Mouse (Mus musculus): ENCODE measurements around the gene Ube2g1. TPM values are rescaled to one million over a fixed set of nuclear protein-coding genes. Genes with fewer than 3 reads are reported as not detected.

The Ube2g1 gene
- polyA plus RNA-seq, 1 experiment = 13.3 TPM

DNA sequence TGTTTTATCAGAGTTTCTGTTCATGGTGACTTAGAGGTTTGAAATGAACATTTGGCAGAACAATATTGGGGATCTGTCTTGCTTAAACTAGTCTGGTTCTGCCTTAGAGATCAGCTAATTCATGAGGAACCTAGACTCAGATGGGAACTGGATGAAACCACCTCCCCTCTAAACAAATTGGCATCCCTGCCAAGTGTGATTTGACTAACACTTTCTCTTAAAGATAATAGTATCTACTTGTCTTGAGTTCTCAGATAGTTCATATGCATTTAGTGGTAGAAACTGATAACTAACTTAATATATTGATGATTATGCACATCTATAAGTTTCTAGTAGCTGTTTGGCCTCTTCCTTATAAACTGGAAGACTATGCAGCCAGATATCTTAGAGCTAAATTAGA is 79.6 kb downstream of the Ube2g1 start:
- no peak for DNase-seq
- Histone ChIP-seq H3K27me3 (ENCODE audit: control insufficient read depth, insufficient read depth, low read length) (no peaks in the 10 kb centered on the region), H3K4me3 (ENCODE audit: control insufficient read depth, insufficient read depth, low read length) (no peak overlapping the region), H3K4me1 (replicated peaks; ENCODE audit: control insufficient read depth, insufficient read depth, low read length) (peaks cover 4% of the 10 kb centered on the region; the same call in 1 of the 2 replicates), H3K36me3 (ENCODE audit: control insufficient read depth, insufficient read depth, low read length) (no peaks in the 10 kb centered on the region), H3K27ac (ENCODE audit: control insufficient read depth, insufficient read depth, low read length) (no peak overlapping the region)
- no peak for TF ChIP-seq CTCF (IDR thresholded peaks at IDR 0.05; ENCODE audit: borderline replicate concordance, control insufficient read depth, extremely low read depth, insufficient read depth, low read length, poor library complexity)
- no peak for TF ChIP-seq POLR2A (IDR thresholded peaks at IDR 0.05; ENCODE audit: control insufficient read depth, extremely low read depth, insufficient read depth, low read length, poor library complexity)

GRCm38 (mm10) chr11:72688242-72688641 is 81.2 kb downstream of the Ube2g1 start:
- no peak for DNase-seq
- WGBS = 86% methylated on average over 5 of the region's 5 CpGs
- TF ChIP-seq CTCF (IDR thresholded peaks at IDR 0.05; ENCODE audit: borderline replicate concordance, control insufficient read depth, extremely low read depth, insufficient read depth, low read length, poor library complexity) (no peak), POLR2A (IDR thresholded peaks at IDR 0.05; ENCODE audit: control insufficient read depth, extremely low read depth, insufficient read depth, low read length, poor library complexity) (no peak)
- Histone ChIP-seq H3K27me3 (ENCODE audit: control insufficient read depth, insufficient read depth, low read length) (no peaks in the 10 kb centered on the region), H3K4me3 (ENCODE audit: control insufficient read depth, insufficient read depth, low read length) (no peak overlapping the region), H3K27ac (ENCODE audit: control insufficient read depth, insufficient read depth, low read length) (no peak overlapping the region), H3K4me1 (replicated peaks; ENCODE audit: control insufficient read depth, insufficient read depth, low read length) (peaks cover 4% of the 10 kb centered on the region; the same call in 1 of the 2 replicates), H3K36me3 (ENCODE audit: control insufficient read depth, insufficient read depth, low read length) (no peaks in the 10 kb centered on the region)

DNA sequence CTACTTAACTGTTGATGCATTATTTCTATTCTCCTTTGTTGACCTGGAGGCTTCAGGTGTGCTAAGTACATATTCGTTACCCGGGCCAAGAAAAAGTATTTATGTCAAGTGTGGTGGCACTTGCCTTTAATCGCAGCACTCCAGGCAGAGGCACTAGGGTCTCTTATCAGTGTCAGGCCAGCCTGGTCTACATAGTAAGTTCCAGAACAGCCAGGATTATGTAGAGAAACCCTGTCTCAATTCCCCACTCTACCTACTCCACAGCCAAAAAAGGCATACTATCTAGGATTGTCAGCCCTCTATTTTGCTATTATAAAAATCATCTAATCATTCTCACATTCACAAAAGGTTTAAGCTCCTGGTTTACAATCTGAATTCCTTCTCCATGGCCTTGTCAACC is 82.0 kb downstream of the Ube2g1 start:
- Histone ChIP-seq H3K4me1 (replicated peaks; ENCODE audit: control insufficient read depth, insufficient read depth, low read length) (peaks cover 4% of the 10 kb centered on the region; the same call in 1 of the 2 replicates), H3K4me3 (ENCODE audit: control insufficient read depth, insufficient read depth, low read length) (no peak overlapping the region), H3K36me3 (ENCODE audit: control insufficient read depth, insufficient read depth, low read length) (no peaks in the 10 kb centered on the region), H3K27me3 (ENCODE audit: control insufficient read depth, insufficient read depth, low read length) (no peaks in the 10 kb centered on the region), H3K27ac (ENCODE audit: control insufficient read depth, insufficient read depth, low read length) (no peak overlapping the region)
- 78% methylated on average over 3 of the region's 3 CpGs for WGBS
- no peak for TF ChIP-seq POLR2A (IDR thresholded peaks at IDR 0.05; ENCODE audit: control insufficient read depth, extremely low read depth, insufficient read depth, low read length, poor library complexity)
- no peak for TF ChIP-seq CTCF (IDR thresholded peaks at IDR 0.05; ENCODE audit: borderline replicate concordance, control insufficient read depth, extremely low read depth, insufficient read depth, low read length, poor library complexity)
- DNase-seq = no peak

- Histone ChIP-seq H3K4me3 (ENCODE audit: control insufficient read depth, insufficient read depth, low read length) (peak within 1 kb of the TSS; percentile 95), H3K36me3 (ENCODE audit: control insufficient read depth, insufficient read depth, low read length) (no peaks in the 10 kb centered on the region), H3K27me3 (ENCODE audit: control insufficient read depth, insufficient read depth, low read length) (no peaks in the 10 kb centered on the region), H3K27ac (ENCODE audit: control insufficient read depth, insufficient read depth, low read length) (peak within 1 kb of the TSS; percentile 2; the same call in 1 of the 2 replicates), H3K4me1 (replicated peaks; ENCODE audit: control insufficient read depth, insufficient read depth, low read length) (peaks cover 4% of the 10 kb centered on the region; the same call in 1 of the 2 replicates)
- WGBS = under 1% methylated on average over 56 of the region's 56 CpGs
- DNase-seq = peak; percentile 98
- TF ChIP-seq CTCF (IDR thresholded peaks at IDR 0.05; ENCODE audit: borderline replicate concordance, control insufficient read depth, extremely low read depth, insufficient read depth, low read length, poor library complexity) (0 out of 2 replicates have a peak, but pooled peaks have one; percentile 6), POLR2A (IDR thresholded peaks at IDR 0.05; ENCODE audit: control insufficient read depth, extremely low read depth, insufficient read depth, low read length, poor library complexity) (peak; percentile 75)
Observed at GRCm38 (mm10) chr11:72689551-72690510, 82.7 kb downstream of the Ube2g1 start, which contains the start of gene Ankfy1. Gene Ankfy1 (plus strand): TSS chr11:72690006.

DNA sequence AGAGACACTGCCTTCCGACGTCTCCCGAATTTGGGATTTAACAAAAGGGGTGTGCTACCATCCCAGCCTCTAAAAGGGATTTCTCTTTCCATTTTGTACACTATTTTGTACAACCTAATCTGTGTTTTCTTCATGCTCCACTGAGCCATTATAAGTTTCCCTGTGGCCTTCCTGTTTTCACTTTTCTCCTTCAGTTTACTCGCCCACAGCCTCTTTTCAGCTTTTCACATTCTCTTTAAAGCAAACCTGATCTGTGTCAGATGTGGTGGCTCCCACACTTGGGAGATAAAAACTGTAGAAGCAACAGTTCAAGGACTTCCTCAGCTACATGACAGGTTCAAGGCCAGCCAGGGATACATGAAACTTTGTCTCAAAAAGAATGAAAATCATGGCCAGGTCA is 85.3 kb downstream of the Ube2g1 start:
- no peaks in the 10 kb centered on the region for H3K27me3 ChIP-seq (ENCODE audit: control insufficient read depth, insufficient read depth, low read length)
- 83% methylated on average over 4 of the region's 4 CpGs for WGBS
- no peaks in the 10 kb centered on the region; the same call in 1 of the 2 replicates for H3K36me3 ChIP-seq (ENCODE audit: control insufficient read depth, insufficient read depth, low read length)
- no peak overlapping the region for H3K27ac ChIP-seq (ENCODE audit: control insufficient read depth, insufficient read depth, low read length)
- H3K4me1 ChIP-seq (replicated peaks; ENCODE audit: control insufficient read depth, insufficient read depth, low read length) = peaks cover 4% of the 10 kb centered on the region; the same call in 1 of the 2 replicates
- H3K4me3 ChIP-seq (ENCODE audit: control insufficient read depth, insufficient read depth, low read length) = no peak overlapping the region
- no peak for TF ChIP-seq CTCF (IDR thresholded peaks at IDR 0.05; ENCODE audit: borderline replicate concordance, control insufficient read depth, extremely low read depth, insufficient read depth, low read length, poor library complexity)
- no peak for DNase-seq

- Histone ChIP-seq H3K27ac (ENCODE audit: control insufficient read depth, insufficient read depth, low read length) (no peak overlapping the region), H3K4me3 (ENCODE audit: control insufficient read depth, insufficient read depth, low read length) (no peak overlapping the region), H3K36me3 (ENCODE audit: control insufficient read depth, insufficient read depth, low read length) (no peaks in the 10 kb centered on the region; the same call in 1 of the 2 replicates), H3K27me3 (ENCODE audit: control insufficient read depth, insufficient read depth, low read length) (no peaks in the 10 kb centered on the region), H3K4me1 (replicated peaks; ENCODE audit: control insufficient read depth, insufficient read depth, low read length) (peaks cover 4% of the 10 kb centered on the region; the same call in 1 of the 2 replicates)
- no peak for DNase-seq
- TF ChIP-seq CTCF (IDR thresholded peaks at IDR 0.05; ENCODE audit: borderline replicate concordance, control insufficient read depth, extremely low read depth, insufficient read depth, low read length, poor library complexity) (no peak), POLR2A (IDR thresholded peaks at IDR 0.05; ENCODE audit: control insufficient read depth, extremely low read depth, insufficient read depth, low read length, poor library complexity) (no peak)
- 91% methylated on average over 3 of the region's 3 CpGs for WGBS
Observed at GRCm38 (mm10) chr11:72695025-72695424, 87.9 kb downstream of the Ube2g1 start.
